Mouse (Mus musculus): ENCODE results near the gene Rps3. TPM values are rescaled to one million over a fixed set of nuclear protein-coding genes. Genes with fewer than 3 reads are reported as not detected.

Rps3 gene
- polyA plus RNA-seq (2015; fragmentation: Nextera tagmentation; extraction: Ambion mirVana) = 736 and 761 TPM in 2 replicates

GRCm38 (mm10) chr7:99483271-99483923, at the start of gene Rps3:
TSS of gene Rps3 (minus strand) at chr7:99483738.

DNA sequence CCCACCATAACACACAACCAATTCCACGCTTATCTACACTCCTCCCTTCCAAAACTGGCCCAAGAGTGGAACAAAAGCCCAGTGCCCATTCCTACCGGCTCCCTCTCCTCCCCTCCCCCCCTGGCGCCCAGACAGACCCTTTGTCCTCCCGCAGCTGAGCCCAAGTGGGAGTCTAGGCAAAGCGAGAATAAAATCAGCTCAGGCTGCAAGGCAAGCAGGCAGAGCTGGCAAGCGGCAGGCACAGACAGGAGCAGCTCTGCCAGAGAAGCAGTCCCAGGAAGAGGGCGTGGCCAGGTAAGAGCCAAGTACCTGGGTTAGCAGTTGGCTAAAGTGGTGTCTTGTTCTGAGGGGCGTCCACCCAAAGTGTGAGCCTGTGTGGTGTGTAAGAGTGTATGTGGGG, 17.7 kb downstream of the Rps3 start, which contains the start of gene Klhl35:
Klhl35 (plus strand) TSS at position 194 of the 400 bp plus-strand sequence.

Other genes with a start within 250 kb of the Rps3 start
- gene Mogat2, start 245.1 kb downstream of the Rps3 start, polyA plus RNA-seq (2015; fragmentation: Nextera tagmentation; extraction: Ambion mirVana) = 2.8 and 3.0 TPM in 2 replicates
- 10.7 and 17.0 TPM in 2 replicates for gene Map6, start 216.3 kb downstream of the Rps3 start, polyA plus RNA-seq (2015; fragmentation: Nextera tagmentation; extraction: Ambion mirVana)
- gene Serpinh1, start 130.5 kb downstream of the Rps3 start, polyA plus RNA-seq (2015; fragmentation: Nextera tagmentation; extraction: Ambion mirVana) = 1,320 and 1,591 TPM in 2 replicates
- gene Gdpd5, start 102.3 kb downstream of the Rps3 start, polyA plus RNA-seq (2015; fragmentation: Nextera tagmentation; extraction: Ambion mirVana) = 6.1 and 7.2 TPM in 2 replicates
- gene Klhl35, start 17.7 kb downstream of the Rps3 start, polyA plus RNA-seq (2015; fragmentation: Nextera tagmentation; extraction: Ambion mirVana) = 1.0 and 1.1 TPM in 2 replicates
- gene Arrb1, start 51.7 kb upstream of the Rps3 start, polyA plus RNA-seq (2015; fragmentation: Nextera tagmentation; extraction: Ambion mirVana) = 2.4 and 2.8 TPM in 2 replicates
- 1.8 and 1.9 TPM in 2 replicates for gene Tpbgl, start 143.4 kb upstream of the Rps3 start, polyA plus RNA-seq (2015; fragmentation: Nextera tagmentation; extraction: Ambion mirVana)
- gene Slco2b1, start 227.6 kb upstream of the Rps3 start, polyA plus RNA-seq (2015; fragmentation: Nextera tagmentation; extraction: Ambion mirVana) = 3.4 and 3.8 TPM in 2 replicates
- not detected in 2 replicates for gene Olfr520, start 246.5 kb upstream of the Rps3 start, polyA plus RNA-seq (2015; fragmentation: Nextera tagmentation; extraction: Ambion mirVana)